Mouse (Mus musculus): Measurements from ENCODE around the gene Fam118a.

DNA sequence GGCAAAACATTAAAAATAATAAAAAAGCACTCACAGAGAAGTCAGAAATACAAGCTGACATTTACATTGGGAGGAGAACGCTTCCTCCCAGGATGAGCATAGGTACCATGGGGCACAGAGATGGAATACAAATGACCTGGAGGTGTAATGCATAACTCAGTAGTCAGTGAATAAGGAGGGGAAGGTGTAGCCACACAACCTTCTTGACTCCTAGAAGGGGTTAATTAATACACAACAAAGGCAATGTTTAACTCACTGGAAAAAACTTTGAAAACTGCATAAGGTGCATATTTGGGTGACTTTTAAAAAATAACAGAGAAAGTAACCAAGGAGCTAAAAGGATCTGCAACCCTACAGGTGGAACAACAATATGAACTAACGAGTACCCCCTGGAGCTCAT lies 43.9 kb downstream of the Fam118a start:
- TF ChIP-seq CTCF (IDR thresholded peaks at IDR 0.05; ENCODE audit: insufficient read depth, low read depth, low read length) (no peak), POLR2A (IDR thresholded peaks at IDR 0.05; ENCODE audit: insufficient read depth, low read depth, low read length) (no peak)
